Mouse (Mus musculus) midbrain, embryonic 14.5 days (tissue): ENCODE data around the gene Hoxb13. TPM values are rescaled to one million over a fixed set of nuclear protein-coding genes. Genes with fewer than 3 reads are reported as not detected.

Experiments used
- ATAC-seq: fragments of 200-750 bp; cut with Nextera tagmentation; 2 replicates; pipeline ENCODE4 v1.8.0; 2017; ENCODE audit warnings: moderate number of reproducible peaks, moderate library complexity; ENCODE audit not compliant: low FRiP score, low TSS enrichment
- DNase-seq: peaks from one replicate; pipeline ENCODE4 v3.0.0-alpha.2; 2015
- H3K27ac ChIP-seq: fragments of 300-500 bp; sonication (generic); replicated peaks from 2 replicates; pipeline ENCODE4 v1.5.1; 2014; ENCODE audit warnings: mild to moderate bottlenecking, low read depth, low read length, moderate library complexity
- H3K27me3 ChIP-seq: fragments of 300-500 bp; sonication (generic); 2 replicates; pipeline ENCODE4 v1.6.1; 2014; ENCODE audit warnings: low read length, control low read depth, mixed read lengths; ENCODE audit not compliant: control insufficient read depth, insufficient read depth
- H3K36me3 ChIP-seq: fragments of 300-500 bp; sonication (generic); 2 replicates; pipeline ENCODE4 v1.6.1; 2014; ENCODE audit warnings: low read length, control low read depth; ENCODE audit not compliant: control insufficient read depth, insufficient read depth
- H3K4me1 ChIP-seq: fragments of 300-500 bp; sonication (generic); 2 replicates; pipeline ENCODE4 v1.6.1; 2014; ENCODE audit warnings: mild to moderate bottlenecking, antibody characterized with exemption, low read length, control low read depth; ENCODE audit not compliant: control insufficient read depth, insufficient read depth
- H3K4me2 ChIP-seq: fragments of 300-500 bp; sonication (generic); 2 replicates; pipeline ENCODE4 v1.6.1; 2014; ENCODE audit warnings: mild to moderate bottlenecking, low read length, moderate library complexity
- H3K4me3 ChIP-seq: fragments of 300-500 bp; sonication (generic); replicated peaks from 2 replicates; pipeline ENCODE4 v1.5.1; 2014; ENCODE audit warnings: low read depth, low read length
- H3K9ac ChIP-seq: fragments of 300-500 bp; sonication (generic); replicated peaks from 2 replicates; pipeline ENCODE4 v1.6.1; 2014; ENCODE audit warnings: mild to moderate bottlenecking, low read length, moderate library complexity
- H3K9me3 ChIP-seq: fragments of 300-500 bp; sonication (generic); 2 replicates; pipeline ENCODE4 v1.6.1; 2016; ENCODE audit warnings: low read length, control low read depth, mixed read lengths; ENCODE audit not compliant: control insufficient read depth
- WGBS: fragments of 180-500 bp; shearing (Covaris S2); extraction: QIAGEN DNeasy Blood & Tissue Kit; methylation state at CpG from one replicate; pipeline ENCODE4 v1.1.7; 2014; 5-methylcytosine and 5-hydroxymethylcytosine counted together
- polyA plus RNA-seq: library from polyadenylated mRNA; unstranded; fragments of >200 nt; fragmentation: Nextera tagmentation; extraction: Ambion mirVana; gene quantifications from 2 replicates; pipeline ENCODE4 v1.2.1, GENCODE M21; 2014

The Hoxb13 gene
- polyA plus RNA-seq, 1 experiment from 2014 or later = not detected

DNA sequence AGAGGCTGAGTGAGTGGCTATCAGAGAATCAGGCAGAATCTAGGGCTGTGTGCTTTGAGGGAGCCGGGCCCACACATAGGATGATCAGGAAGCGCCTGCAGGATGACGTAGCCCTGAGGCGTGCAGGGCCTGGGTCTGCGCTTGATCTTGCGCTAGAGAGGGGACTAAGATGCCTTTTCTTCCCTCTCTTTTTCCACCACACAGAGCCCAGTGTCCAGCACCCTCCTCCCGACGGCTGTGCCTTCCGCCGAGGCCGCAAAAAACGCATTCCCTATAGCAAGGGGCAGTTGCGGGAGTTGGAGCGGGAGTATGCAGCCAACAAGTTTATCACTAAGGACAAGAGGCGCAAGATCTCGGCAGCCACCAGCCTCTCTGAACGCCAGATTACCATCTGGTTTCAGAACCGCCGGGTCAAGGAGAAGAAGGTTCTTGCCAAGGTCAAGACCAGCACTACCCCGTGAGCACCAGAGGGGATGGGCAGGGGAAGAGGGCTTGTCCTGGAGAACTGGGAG lies 1.7 kb downstream of the Hoxb13 start:
- no peaks in the 10 kb centered on the region for H3K36me3 ChIP-seq
- DNase-seq (no peak), ATAC-seq (no peak)
- H3K4me2 ChIP-seq = no peak overlapping the region
- no peak overlapping the region for H3K27ac ChIP-seq
- no peaks in the 10 kb centered on the region for H3K4me1 ChIP-seq
- no peak overlapping the region for H3K9ac ChIP-seq
- no peak overlapping the region for H3K4me3 ChIP-seq
- 2% methylated on average over 20 of the region's 20 CpGs for WGBS
- no peaks in the 10 kb centered on the region for H3K9me3 ChIP-seq
- H3K27me3 ChIP-seq = peaks cover 100% of the 10 kb centered on the region

GRCm38 (mm10) chr11:96198642-96199041 lies 4.5 kb downstream of the Hoxb13 start:
- DNase-seq (peak; percentile 74), ATAC-seq (no peak)
- Histone ChIP-seq H3K27ac (no peak overlapping the region), H3K9me3 (no peaks in the 10 kb centered on the region), H3K4me1 (no peaks in the 10 kb centered on the region), H3K27me3 (peaks cover 100% of the 10 kb centered on the region), H3K9ac (no peak overlapping the region), H3K4me2 (no peak overlapping the region), H3K4me3 (no peak overlapping the region), H3K36me3 (no peaks in the 10 kb centered on the region)
- 2% methylated on average over 12 of the region's 12 CpGs for WGBS

DNA sequence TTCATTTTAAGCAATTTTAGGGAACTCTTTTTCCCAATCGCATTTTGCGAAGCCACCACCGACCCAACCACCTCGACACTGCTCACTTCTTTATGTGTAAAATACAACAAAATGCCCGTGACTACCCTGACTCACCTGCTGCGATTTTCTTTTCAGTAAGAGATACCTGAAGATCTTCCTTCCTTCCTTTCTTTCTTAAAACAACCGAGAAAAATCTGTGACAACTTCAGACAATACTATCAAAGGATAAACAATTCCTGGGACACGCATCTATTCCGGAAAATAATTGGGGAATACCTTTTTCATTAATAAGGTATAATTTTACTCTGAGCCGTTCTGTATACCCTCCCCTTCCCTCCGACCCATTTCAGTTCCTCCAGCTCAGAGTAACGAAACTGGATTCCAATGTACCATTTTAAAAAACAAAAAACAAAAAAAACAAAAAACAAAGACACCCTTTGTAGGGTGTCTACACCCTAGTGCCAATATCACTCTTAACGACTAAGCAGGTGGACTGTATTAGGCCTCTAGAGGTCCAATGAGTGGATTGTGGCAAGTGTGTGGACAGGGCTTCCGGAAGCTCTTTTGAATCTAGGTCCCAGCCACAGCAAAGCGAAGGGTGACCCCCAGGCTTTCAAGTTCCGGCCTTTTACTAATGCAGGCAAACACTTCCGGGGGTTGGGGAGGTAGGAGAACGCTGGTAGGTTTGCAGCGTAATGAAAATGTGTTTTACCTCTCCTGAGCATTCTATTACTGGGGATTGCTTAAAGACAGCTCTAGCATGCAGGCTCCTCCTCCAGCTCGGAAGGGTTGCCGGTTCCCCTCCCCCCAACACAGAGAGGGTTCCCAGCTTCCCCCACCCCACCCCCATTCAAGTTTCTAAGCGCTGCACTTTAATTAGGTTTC lies 5.3 kb downstream of the Hoxb13 start:
- no peak overlapping the region for H3K27ac ChIP-seq
- no peak overlapping the region for H3K4me3 ChIP-seq
- WGBS = 2% methylated on average over 22 of the region's 22 CpGs
- no peaks in the 10 kb centered on the region for H3K9me3 ChIP-seq
- H3K9ac ChIP-seq = no peak overlapping the region
- no peak for DNase-seq
- H3K36me3 ChIP-seq = no peaks in the 10 kb centered on the region
- H3K27me3 ChIP-seq = peaks cover 100% of the 10 kb centered on the region
- no peak for ATAC-seq
- no peaks in the 10 kb centered on the region for H3K4me1 ChIP-seq
- no peak overlapping the region for H3K4me2 ChIP-seq

GRCm38 (mm10) chr11:96200183-96200655 lies 6.1 kb downstream of the Hoxb13 start:
- H3K27ac ChIP-seq = no peak overlapping the region
- no peak overlapping the region for H3K4me3 ChIP-seq
- ATAC-seq (no peak), DNase-seq (no peak)
- no peaks in the 10 kb centered on the region for H3K9me3 ChIP-seq
- no peaks in the 10 kb centered on the region for H3K4me1 ChIP-seq
- H3K27me3 ChIP-seq = peaks cover 100% of the 10 kb centered on the region
- under 1% methylated on average over 14 of the region's 14 CpGs for WGBS
- no peaks in the 10 kb centered on the region for H3K36me3 ChIP-seq
- H3K9ac ChIP-seq = no peak overlapping the region
- H3K4me2 ChIP-seq = no peak overlapping the region

- Histone ChIP-seq H3K9ac (no peak overlapping the region), H3K36me3 (no peaks in the 10 kb centered on the region), H3K4me2 (no peak overlapping the region), H3K9me3 (no peaks in the 10 kb centered on the region), H3K4me3 (no peak overlapping the region), H3K27ac (no peak overlapping the region), H3K27me3 (peaks cover 99% of the 10 kb centered on the region), H3K4me1 (no peaks in the 10 kb centered on the region)
- ATAC-seq (no peak), DNase-seq (no peak)
These were observed 7.6 kb downstream of the Hoxb13 start for GRCm38 (mm10) chr11:96201741-96202140.

DNA sequence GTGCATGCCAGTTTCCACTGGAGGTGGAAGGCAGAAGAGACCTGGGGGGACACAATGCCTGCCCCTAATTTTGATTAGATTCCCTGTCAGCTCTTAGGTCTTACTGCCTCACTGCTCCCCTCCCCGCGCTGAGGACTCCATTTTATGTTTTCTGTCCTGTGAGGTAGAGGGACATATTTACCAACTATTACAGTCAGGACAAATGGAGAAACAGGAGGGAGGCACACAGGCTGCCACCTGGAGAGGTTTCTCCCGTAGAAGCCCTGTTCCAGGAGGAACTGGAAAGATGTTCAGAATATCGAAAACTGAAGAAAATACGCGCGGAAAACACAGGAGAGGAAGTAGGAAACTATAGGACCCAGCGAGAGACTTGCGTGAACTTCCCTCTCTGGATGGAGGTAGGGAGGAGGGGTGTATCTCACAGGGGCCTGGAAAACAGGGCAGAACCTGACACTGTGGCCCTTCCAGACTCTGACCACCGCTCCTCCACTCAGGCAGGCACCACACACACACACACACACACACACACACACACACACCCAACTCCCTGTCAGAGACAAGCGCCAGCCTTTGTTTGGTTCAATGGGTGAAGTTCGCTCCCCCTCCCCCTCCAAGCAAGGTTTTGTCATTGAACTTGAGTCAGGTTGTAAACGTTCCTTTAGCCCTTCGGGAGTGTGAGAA lies 8.4 kb downstream of the Hoxb13 start:
- no peaks in the 10 kb centered on the region for H3K4me1 ChIP-seq
- no peak overlapping the region for H3K9ac ChIP-seq
- H3K36me3 ChIP-seq = no peaks in the 10 kb centered on the region
- WGBS = 2% methylated on average over 14 of the region's 14 CpGs
- no peak overlapping the region for H3K4me2 ChIP-seq
- no peak for ATAC-seq
- no peak overlapping the region for H3K4me3 ChIP-seq
- no peaks in the 10 kb centered on the region for H3K9me3 ChIP-seq
- peaks cover 99% of the 10 kb centered on the region for H3K27me3 ChIP-seq
- no peak overlapping the region for H3K27ac ChIP-seq
- DNase-seq = no peak

GRCm38 (mm10) chr11:96203182-96203788 lies 9.2 kb downstream of the Hoxb13 start:
- Histone ChIP-seq H3K9ac (no peak overlapping the region), H3K4me3 (no peak overlapping the region), H3K27ac (no peak overlapping the region), H3K27me3 (peaks cover 99% of the 10 kb centered on the region), H3K9me3 (no peaks in the 10 kb centered on the region), H3K36me3 (no peaks in the 10 kb centered on the region), H3K4me1 (no peaks in the 10 kb centered on the region), H3K4me2 (no peak overlapping the region)
- WGBS = under 1% methylated on average over 37 of the region's 37 CpGs
- no peak for DNase-seq
- no peak for ATAC-seq

DNA sequence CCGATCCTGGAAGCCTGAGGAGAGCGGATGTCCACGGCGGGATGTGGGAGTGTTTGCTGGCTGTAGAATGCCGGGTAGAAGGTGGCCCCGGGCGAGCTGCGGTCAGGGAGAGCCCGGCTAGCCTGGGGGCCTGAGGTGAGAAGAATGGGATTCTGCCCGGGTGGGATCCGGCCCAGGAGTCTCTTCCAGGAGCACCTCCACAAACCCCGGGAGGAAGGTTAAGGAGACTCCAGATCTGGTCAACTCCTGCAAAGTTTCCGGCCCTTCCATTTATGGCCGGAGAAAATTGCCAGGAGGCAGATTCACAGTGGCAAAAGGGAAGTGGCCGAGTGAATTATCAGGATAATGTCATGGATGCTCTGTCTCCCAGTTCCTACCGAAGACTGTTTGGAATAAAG lies 9.7 kb downstream of the Hoxb13 start:
- Histone ChIP-seq H3K4me3 (no peak overlapping the region), H3K4me1 (no peaks in the 10 kb centered on the region), H3K9ac (no peak overlapping the region), H3K36me3 (no peaks in the 10 kb centered on the region), H3K9me3 (no peaks in the 10 kb centered on the region), H3K27ac (no peak overlapping the region), H3K27me3 (peaks cover 98% of the 10 kb centered on the region), H3K4me2 (no peak overlapping the region)
- 2% methylated on average over 16 of the region's 16 CpGs for WGBS
- ATAC-seq (no peak), DNase-seq (no peak)
